Mouse (Mus musculus): Measurements from ENCODE around the gene Pex11g. TPM values are rescaled to one million over a fixed set of nuclear protein-coding genes. Genes with fewer than 3 reads are reported as not detected.

Gene Pex11g
- polyA plus RNA-seq (2015; fragmentation: Nextera tagmentation; extraction: Ambion mirVana) = 9.5 and 11.1 TPM in 2 replicates

DNA sequence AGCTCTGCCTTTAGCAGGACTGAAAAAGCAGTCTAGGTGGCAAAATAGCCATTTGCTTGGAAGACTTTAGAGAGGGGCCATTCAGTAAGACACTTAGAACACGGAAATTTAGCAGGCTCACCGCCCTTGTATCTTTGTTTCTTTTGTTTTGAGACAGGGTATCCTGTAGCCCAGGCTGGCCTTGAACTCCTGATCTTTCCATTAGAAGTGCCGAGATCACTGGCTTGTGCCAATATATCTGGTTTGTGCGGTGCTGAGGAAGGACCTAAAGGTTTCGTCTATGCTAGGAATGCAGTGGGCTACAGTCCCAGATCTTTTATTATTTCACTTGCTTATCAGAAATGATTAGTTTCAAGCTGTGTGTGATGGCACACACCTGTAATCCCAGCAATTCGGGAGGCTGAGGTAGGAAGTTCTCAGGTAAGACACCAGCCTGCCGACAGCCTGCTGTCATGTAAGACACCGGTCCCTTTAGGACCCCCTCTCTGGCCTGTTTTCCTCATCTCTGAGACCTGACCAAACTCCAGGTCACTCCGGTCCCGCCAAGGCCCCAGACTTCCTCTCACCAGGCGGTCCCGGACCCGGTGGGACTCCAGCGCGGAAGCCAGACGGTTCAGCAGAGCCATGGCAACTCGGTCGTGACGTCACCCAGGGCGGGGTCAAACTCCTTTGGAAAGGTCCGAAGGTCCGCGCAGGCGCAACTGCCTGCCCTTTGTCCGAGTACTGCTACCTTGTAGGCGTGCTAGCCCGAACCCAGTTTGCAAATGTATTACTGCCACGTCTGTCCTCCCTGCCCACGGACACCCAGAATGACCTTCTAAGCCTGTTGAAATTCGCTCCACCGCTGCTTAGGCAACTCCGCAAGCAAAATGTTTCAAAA, at the start of gene Pex11g:
Pex11g (minus strand) TSS at position 675 of the 880 bp plus-strand sequence.
- WGBS = 4% methylated on average over 32 of the region's 32 CpGs
- Histone ChIP-seq H3K27me3 (ENCODE audit: control insufficient read depth, insufficient read depth, low read depth, low read length) (no peaks in the 10 kb centered on the region), H3K4me2 (ENCODE audit: low read depth, low read length) (peak within 1 kb of the TSS; percentile 49), H3K4me1 (replicated peaks; ENCODE audit: control insufficient read depth, insufficient read depth, low read length) (peaks cover 2% of the 10 kb centered on the region; the same call in 1 of the 2 replicates), H3K9ac (ENCODE audit: low read length) (peak within 1 kb of the TSS; percentile 61), H3K9me3 (ENCODE audit: control insufficient read depth, low read length) (no peaks in the 10 kb centered on the region), H3K36me3 (ENCODE audit: control insufficient read depth, insufficient read depth, low read length) (no peaks in the 10 kb centered on the region), H3K4me3 (ENCODE audit: low read length) (peak within 1 kb of the TSS; percentile 52), H3K27ac (ENCODE audit: low read length) (peak within 1 kb of the TSS; percentile 38)
- ATAC-seq (ENCODE audit: low read depth) = peak; percentile 97

DNA sequence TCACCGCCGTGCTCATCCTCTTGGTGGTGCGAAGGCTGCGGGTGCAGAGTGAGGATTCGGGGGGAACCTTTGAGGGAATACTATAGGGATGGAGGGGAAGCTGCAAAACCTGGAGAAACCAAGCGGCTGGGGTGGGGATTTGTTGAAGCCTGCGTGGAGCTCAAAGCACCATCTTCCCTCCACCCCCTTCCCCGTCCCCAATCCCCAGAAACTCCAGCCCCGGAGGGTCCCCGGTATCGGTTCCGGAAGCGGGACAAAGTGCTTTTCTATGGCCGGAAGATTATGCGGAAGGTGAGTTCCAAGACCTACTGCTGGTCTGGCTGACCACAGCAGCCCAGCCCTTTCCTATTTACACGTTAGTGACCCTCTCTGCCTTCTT, 49.6 kb upstream of the Pex11g start:
- 0 out of 2 replicates have a peak, but pooled peaks cover 5% of the 10 kb centered on the region for H3K4me1 ChIP-seq (replicated peaks; ENCODE audit: control insufficient read depth, insufficient read depth, low read length)
- H3K4me3 ChIP-seq (ENCODE audit: low read length) = peak overlapping the region; percentile 75
- peak overlapping the region; percentile 73 for H3K9ac ChIP-seq (ENCODE audit: low read length)
- H3K27me3 ChIP-seq (ENCODE audit: control insufficient read depth, insufficient read depth, low read depth, low read length) = no peaks in the 10 kb centered on the region
- H3K27ac ChIP-seq (ENCODE audit: low read length) = peak overlapping the region; percentile 78
- H3K9me3 ChIP-seq (ENCODE audit: control insufficient read depth, low read length) = no peaks in the 10 kb centered on the region
- H3K36me3 ChIP-seq (ENCODE audit: control insufficient read depth, insufficient read depth, low read length) = peaks cover 9% of the 10 kb centered on the region
- WGBS = 2% methylated on average over 15 of the region's 16 CpGs
- peak overlapping the region; percentile 97 for H3K4me2 ChIP-seq (ENCODE audit: low read depth, low read length)
- no peak for ATAC-seq (ENCODE audit: low read depth)

DNA sequence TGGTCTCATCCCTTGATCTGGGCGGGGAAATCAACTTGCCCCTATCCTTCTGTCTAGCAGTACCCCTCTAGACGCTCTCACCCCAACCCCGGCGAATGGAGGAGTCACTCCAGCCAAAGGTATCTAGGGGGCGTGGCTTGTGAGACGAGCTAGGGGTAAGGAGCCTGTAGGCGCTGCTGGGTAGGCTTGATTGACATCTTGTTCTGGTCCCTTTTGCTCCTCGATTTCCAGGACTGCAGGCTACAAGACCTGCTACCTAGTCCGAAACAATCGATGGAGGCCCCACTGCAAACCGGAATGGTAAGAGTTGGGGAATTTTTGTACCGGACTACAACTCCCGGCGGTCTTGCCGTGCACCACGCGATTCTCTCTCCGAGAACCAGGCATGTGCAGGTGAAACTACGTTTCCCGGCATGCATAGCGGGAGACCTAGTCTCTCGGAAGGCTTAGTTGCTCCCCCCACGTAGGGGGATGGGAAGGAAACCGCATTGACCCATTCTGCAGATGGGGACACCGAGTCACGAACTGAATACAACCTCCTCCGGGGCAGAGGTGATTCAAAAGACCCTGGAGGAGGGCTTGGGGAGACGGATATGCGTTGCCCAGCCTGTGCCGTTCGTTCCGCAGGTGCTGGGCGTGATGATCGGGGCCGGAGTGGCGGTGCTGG, 49.1 kb upstream of the Pex11g start:
- no peaks in the 10 kb centered on the region for H3K9me3 ChIP-seq (ENCODE audit: control insufficient read depth, low read length)
- peak; percentile 82 for ATAC-seq (ENCODE audit: low read depth)
- H3K27me3 ChIP-seq (ENCODE audit: control insufficient read depth, insufficient read depth, low read depth, low read length) = no peaks in the 10 kb centered on the region
- H3K9ac ChIP-seq (ENCODE audit: low read length) = peak overlapping the region; percentile 73
- H3K4me1 ChIP-seq (replicated peaks; ENCODE audit: control insufficient read depth, insufficient read depth, low read length) = 0 out of 2 replicates have a peak, but pooled peaks cover 5% of the 10 kb centered on the region
- 1% methylated on average over 36 of the region's 36 CpGs for WGBS
- peak overlapping the region; percentile 83 for H3K27ac ChIP-seq (ENCODE audit: low read length)
- H3K4me2 ChIP-seq (ENCODE audit: low read depth, low read length) = peak overlapping the region; percentile 97
- H3K36me3 ChIP-seq (ENCODE audit: control insufficient read depth, insufficient read depth, low read length) = peaks cover 7% of the 10 kb centered on the region
- peak overlapping the region; percentile 75 for H3K4me3 ChIP-seq (ENCODE audit: low read length)

DNA sequence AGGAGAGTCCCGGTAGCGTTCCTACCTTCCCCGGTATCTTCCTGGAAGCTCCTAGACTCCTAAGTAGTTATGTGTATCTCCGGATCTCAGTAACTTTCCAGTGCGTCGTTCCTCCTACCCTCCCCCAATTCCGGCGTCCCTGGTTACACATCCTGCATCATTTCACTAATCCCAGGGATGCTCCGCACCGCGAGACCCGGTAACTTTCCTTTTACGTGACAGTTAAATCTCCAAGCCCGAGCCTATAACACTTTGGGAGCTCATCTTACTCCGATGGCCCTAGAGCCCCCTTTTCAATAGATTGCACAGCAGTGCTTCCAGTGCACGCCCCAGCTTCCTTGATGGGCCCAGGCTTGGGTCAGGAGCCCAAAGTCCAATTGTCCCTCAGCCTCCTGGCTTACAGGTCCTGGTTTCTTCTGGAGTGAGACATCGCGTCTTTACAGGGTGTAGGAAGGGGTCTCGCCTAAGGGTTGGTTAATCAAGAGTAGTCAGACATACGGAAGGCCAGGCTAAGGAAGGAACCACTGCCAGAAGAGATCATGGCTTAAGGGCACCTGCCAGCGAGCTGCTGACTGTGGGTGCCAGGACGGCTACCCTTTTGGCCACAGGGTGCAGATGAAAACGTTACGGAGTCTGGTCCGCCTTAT, 48.4 kb upstream of the Pex11g start:
- H3K4me2 ChIP-seq (ENCODE audit: low read depth, low read length) = peak overlapping the region; percentile 97
- no peaks in the 10 kb centered on the region for H3K9me3 ChIP-seq (ENCODE audit: control insufficient read depth, low read length)
- H3K27me3 ChIP-seq (ENCODE audit: control insufficient read depth, insufficient read depth, low read depth, low read length) = no peaks in the 10 kb centered on the region
- peak; percentile 27 for ATAC-seq (ENCODE audit: low read depth)
- peak overlapping the region; percentile 75 for H3K4me3 ChIP-seq (ENCODE audit: low read length)
- H3K36me3 ChIP-seq (ENCODE audit: control insufficient read depth, insufficient read depth, low read length) = peaks cover 7% of the 10 kb centered on the region
- H3K27ac ChIP-seq (ENCODE audit: low read length) = peak overlapping the region; percentile 83
- peak overlapping the region; percentile 73 for H3K9ac ChIP-seq (ENCODE audit: low read length)
- WGBS = under 1% methylated on average over 25 of the region's 25 CpGs
- 0 out of 2 replicates have a peak, but pooled peaks cover 5% of the 10 kb centered on the region for H3K4me1 ChIP-seq (replicated peaks; ENCODE audit: control insufficient read depth, insufficient read depth, low read length)

DNA sequence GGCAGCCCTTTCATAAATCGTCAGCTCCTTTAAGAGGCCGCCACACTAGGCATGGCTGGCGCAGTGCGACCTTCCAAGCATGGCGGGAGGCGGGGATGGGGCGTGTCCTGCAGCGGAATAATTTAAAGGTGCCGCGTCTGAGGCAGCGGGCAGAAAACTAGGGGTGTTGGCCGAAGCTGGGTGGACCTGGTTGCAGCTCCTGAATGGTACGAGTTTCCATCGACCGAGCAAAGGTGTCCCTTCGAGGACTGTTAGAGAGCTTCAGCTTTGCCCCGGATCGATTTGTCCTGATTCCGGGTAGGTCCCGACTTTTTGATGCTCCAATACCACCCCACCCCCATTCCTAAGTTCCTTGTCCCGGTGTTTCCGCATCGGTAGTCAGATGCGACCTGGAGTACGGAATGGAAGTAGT, 47.8 kb upstream of the Pex11g start, which contains the start of gene Pnpla6:
Pnpla6 (plus strand) TSS at position 125 of the 412 bp plus-strand sequence.
- H3K36me3 ChIP-seq (ENCODE audit: control insufficient read depth, insufficient read depth, low read length) = peaks cover 7% of the 10 kb centered on the region
- ATAC-seq (ENCODE audit: low read depth) = peak; percentile 75
- under 1% methylated on average over 25 of the region's 25 CpGs for WGBS

DNA sequence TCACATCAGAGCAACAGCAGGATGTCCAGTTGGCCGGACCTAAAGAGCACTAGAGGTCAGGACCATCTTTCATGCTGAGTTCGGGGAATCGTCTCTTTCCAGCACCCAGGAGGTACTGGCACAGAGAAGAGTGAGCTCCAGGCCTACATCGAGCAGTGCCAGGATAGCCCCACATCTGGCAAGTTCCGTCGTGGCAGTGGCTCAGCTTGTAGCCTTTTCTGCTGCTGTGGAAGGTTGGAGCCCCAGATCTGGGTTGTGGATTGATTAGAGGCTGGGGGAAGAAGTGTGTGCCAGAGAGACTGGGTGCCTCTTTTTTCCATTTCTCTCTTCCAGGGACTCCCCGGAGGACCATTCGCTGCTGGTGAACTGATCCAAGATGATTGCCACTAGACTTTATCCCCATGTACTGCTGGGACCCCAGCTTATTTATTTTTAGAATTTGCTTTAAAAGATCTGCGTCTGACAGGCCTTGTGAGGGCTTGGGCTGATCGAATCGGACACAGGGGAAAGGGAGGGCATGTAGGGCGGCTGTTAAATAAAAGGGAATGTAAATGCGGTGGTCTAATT, 47.3 kb upstream of the Pex11g start:
- Histone ChIP-seq H3K27ac (ENCODE audit: low read length) (no peak overlapping the region), H3K27me3 (ENCODE audit: control insufficient read depth, insufficient read depth, low read depth, low read length) (no peaks in the 10 kb centered on the region), H3K4me3 (ENCODE audit: low read length) (peak overlapping the region; percentile 75), H3K9ac (ENCODE audit: low read length) (peak overlapping the region; percentile 73), H3K4me1 (replicated peaks; ENCODE audit: control insufficient read depth, insufficient read depth, low read length) (0 out of 2 replicates have a peak, but pooled peaks cover 5% of the 10 kb centered on the region), H3K36me3 (ENCODE audit: control insufficient read depth, insufficient read depth, low read length) (peaks cover 9% of the 10 kb centered on the region), H3K9me3 (ENCODE audit: control insufficient read depth, low read length) (no peaks in the 10 kb centered on the region), H3K4me2 (ENCODE audit: low read depth, low read length) (peak overlapping the region; percentile 97)
- ATAC-seq (ENCODE audit: low read depth) = no peak
- WGBS = 33% methylated on average over 13 of the region's 13 CpGs

More for the DNA sequence above, 47.8 kb upstream of the Pex11g start, which contains the start of gene Pnpla6:
- Histone ChIP-seq H3K27me3 (ENCODE audit: control insufficient read depth, insufficient read depth, low read depth, low read length) (no peaks in the 10 kb centered on the region), H3K27ac (ENCODE audit: low read length) (peak within 1 kb of the TSS; percentile 83), H3K9me3 (ENCODE audit: control insufficient read depth, low read length) (no peaks in the 10 kb centered on the region), H3K9ac (ENCODE audit: low read length) (peak within 1 kb of the TSS; percentile 73), H3K4me1 (replicated peaks; ENCODE audit: control insufficient read depth, insufficient read depth, low read length) (0 out of 2 replicates have a peak, but pooled peaks cover 5% of the 10 kb centered on the region), H3K4me2 (ENCODE audit: low read depth, low read length) (peak within 1 kb of the TSS; percentile 97), H3K4me3 (ENCODE audit: low read length) (peak within 1 kb of the TSS; percentile 75)

DNA sequence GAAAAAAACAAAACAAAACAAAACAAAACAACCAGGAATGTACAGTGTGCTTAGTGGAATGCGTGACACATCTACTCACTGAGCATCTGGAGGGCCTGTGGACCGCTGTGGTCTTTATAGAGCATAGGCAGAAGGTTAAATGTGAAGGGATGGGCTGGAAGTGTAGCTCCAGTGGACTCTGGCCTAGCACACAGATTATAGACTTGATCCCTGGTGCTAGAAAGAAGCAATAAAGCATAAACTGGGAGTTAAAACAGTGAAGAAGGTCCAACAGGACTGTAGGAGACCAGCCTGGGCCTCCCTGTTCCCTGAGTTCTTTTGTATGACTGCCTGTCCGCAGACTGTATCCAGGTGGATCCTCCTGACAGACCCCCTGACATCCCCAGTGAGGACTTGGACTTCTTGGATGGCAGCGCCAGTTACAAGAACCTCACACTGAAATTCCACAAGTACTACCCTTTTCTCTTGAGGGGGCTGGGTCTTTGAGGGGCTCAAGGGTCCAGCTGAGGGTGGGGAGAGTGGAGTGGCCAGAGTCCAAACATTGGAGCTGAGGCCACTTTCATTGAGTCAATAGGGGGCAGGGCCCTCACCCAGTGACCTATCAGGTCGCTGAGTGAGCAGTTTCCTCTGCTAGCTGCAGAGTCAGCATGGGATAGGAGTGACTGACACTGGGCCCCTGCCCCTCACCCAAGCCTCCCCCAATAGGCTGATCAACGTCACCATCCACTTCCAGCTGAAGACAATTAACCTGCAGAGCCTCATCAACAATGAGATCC, 40.7 kb upstream of the Pex11g start:
- Histone ChIP-seq H3K4me2 (ENCODE audit: low read depth, low read length) (no peak overlapping the region), H3K36me3 (ENCODE audit: control insufficient read depth, insufficient read depth, low read length) (peaks cover 23% of the 10 kb centered on the region), H3K27me3 (ENCODE audit: control insufficient read depth, insufficient read depth, low read depth, low read length) (no peaks in the 10 kb centered on the region), H3K27ac (ENCODE audit: low read length) (no peak overlapping the region), H3K4me1 (replicated peaks; ENCODE audit: control insufficient read depth, insufficient read depth, low read length) (0 out of 2 replicates have a peak, but pooled peaks cover 2% of the 10 kb centered on the region), H3K9me3 (ENCODE audit: control insufficient read depth, low read length) (no peaks in the 10 kb centered on the region), H3K9ac (ENCODE audit: low read length) (no peak overlapping the region), H3K4me3 (ENCODE audit: low read length) (no peak overlapping the region)
- WGBS = 73% methylated on average over 6 of the region's 6 CpGs
- peak; percentile 44 for ATAC-seq (ENCODE audit: low read depth)

DNA sequence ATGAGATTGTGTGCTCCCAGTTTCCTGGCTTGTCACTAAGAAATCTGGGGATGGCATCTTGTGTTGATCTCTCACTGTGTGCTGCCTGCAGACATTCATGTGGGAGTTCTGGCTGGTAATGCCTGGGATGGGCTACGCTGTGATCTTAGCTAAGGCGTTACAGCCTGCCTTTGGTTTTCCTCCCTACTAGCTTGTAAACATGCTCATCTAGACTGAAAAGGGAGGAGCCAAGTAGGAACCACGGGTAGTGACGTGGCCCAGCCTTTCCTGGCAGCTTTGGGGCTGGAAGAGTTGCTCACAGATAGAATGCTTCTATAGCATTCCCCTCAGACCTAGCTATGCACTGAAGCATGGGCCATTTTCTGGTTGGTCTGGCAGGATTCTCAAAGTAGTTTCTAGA, 34.7 kb upstream of the Pex11g start:
- Histone ChIP-seq H3K27me3 (ENCODE audit: control insufficient read depth, insufficient read depth, low read depth, low read length) (no peaks in the 10 kb centered on the region), H3K4me1 (replicated peaks; ENCODE audit: control insufficient read depth, insufficient read depth, low read length) (peaks cover 10% of the 10 kb centered on the region; the same call in 1 of the 2 replicates), H3K4me2 (ENCODE audit: low read depth, low read length) (no peak overlapping the region), H3K9me3 (ENCODE audit: control insufficient read depth, low read length) (no peaks in the 10 kb centered on the region), H3K4me3 (ENCODE audit: low read length) (no peak overlapping the region), H3K36me3 (ENCODE audit: control insufficient read depth, insufficient read depth, low read length) (peaks cover 4% of the 10 kb centered on the region), H3K9ac (ENCODE audit: low read length) (0 out of 2 replicates have a peak overlapping the region, but pooled peaks have one; percentile 9), H3K27ac (ENCODE audit: low read length) (no peak overlapping the region)
- no peak for ATAC-seq (ENCODE audit: low read depth)
- 57% methylated on average over 4 of the region's 4 CpGs for WGBS
